8 mouse cellular contexts compared by ENCODE assay signal in the genomic region with DNA sequence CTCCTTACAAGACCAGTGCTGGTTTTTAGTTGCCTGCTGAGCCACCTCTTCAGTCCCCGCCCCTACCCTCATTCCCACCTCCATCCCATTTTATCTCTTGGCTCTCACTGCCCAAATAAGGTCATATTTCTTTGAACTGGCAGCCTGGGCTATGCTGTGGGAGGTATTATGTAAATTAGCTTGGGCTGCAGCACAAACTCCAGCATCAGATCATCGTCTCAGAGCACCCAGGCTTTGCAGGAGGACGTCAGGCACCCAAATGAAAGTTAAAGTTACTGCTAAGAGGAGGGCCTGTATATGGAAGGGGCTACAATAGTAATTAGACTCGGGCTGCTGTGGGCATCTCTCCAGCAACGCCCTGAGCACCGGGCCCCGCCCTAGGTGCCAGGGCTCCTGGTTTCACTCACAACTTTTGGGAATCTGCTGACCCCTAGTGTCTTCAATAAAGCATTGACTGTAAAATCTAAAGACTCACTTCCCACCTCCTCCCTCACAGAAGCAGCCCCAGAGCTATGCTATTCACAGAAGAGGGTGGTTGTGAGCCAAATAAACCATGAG.
DNase-seq lines count a peak whose midpoint lies in the region; ATAC-seq and TF ChIP-seq lines count a peak whose summit lies in the region.

No protein-coding gene starts in this region.

- intact Hi-C loops in heart, postnatal 10 days (cut with DNase I): loop anchor here (1.0 to 10.0 kb wide), 4 partner anchors 48 to 486 kb away; no protein-coding TSS in a partner anchor

- DNase-seq in G1E (ENCODE audit: low spot score): no peak
- peak; percentile 75 to 76 for DNase-seq in heart, postnatal 10 days
- peak; percentile 74 to 79 for DNase-seq in kidney, postnatal 36 days
- DNase-seq in neural tube, embryonic 11.5 days (ENCODE audit: low spot score): peak; percentile 75
- peak; percentile 16 for DNase-seq in thymus, postnatal 4 days

- peak overlapping the region; percentile 53 for H3K4me2 ChIP-seq in forebrain, embryonic 13.5 days
- peak overlapping the region; percentile 47 for H3K4me2 ChIP-seq in liver, embryonic 12.5 days
- H3K4me2 ChIP-seq in neural tube, embryonic 11.5 days (ENCODE audit: low read depth): peak overlapping the region; percentile 44

- no peak overlapping the region for H3K4me3 ChIP-seq in G1E (ENCODE audit: low read depth, low read length)
- peak overlapping the region; percentile 17; the same call in 1 of the 2 replicates for H3K4me3 ChIP-seq in forebrain, embryonic 13.5 days
- 0 out of 2 replicates have a peak overlapping the region, but pooled peaks have one; percentile 3 for H3K4me3 ChIP-seq in liver, embryonic 12.5 days
- peak overlapping the region; percentile 13; the same call in 1 of the 2 replicates for H3K4me3 ChIP-seq in neural tube, embryonic 11.5 days (ENCODE audit: low read depth, low read length)

- no peak overlapping the region for H3K27ac ChIP-seq in forebrain, embryonic 13.5 days
- H3K27ac ChIP-seq in liver, embryonic 12.5 days: no peak overlapping the region
- H3K27ac ChIP-seq in neural tube, embryonic 11.5 days (ENCODE audit: low read depth, low read length): no peak overlapping the region

- H3K27me3 ChIP-seq in G1E (ENCODE audit: insufficient read depth, low read length): no peaks in the 10 kb centered on the region
- no peaks in the 10 kb centered on the region; the same call in 1 of the 2 replicates for H3K27me3 ChIP-seq in forebrain, embryonic 13.5 days
- H3K27me3 ChIP-seq in liver, embryonic 12.5 days (replicated peaks): no peaks in the 10 kb centered on the region
- no peaks in the 10 kb centered on the region for H3K27me3 ChIP-seq in neural tube, embryonic 11.5 days (ENCODE audit: control insufficient read depth, insufficient read depth, low read length)

- 3% methylated on average over 7 of the region's 7 CpGs for WGBS in forebrain, embryonic 13.5 days
- 3% methylated on average over 7 of the region's 7 CpGs for WGBS in liver, embryonic 12.5 days (ENCODE audit: insufficient replicate concordance)
- WGBS in neural tube, embryonic 11.5 days: 3% methylated on average over 7 of the region's 7 CpGs

- no peak for TF ChIP-seq CTCF in G1E (IDR thresholded peaks at IDR 0.05; ENCODE audit: low read depth, low read length)

- no peak overlapping the region; the same call in 1 of the 2 replicates for H3K9ac ChIP-seq in forebrain, embryonic 13.5 days
- no peak overlapping the region for H3K9ac ChIP-seq in liver, embryonic 12.5 days
- H3K9ac ChIP-seq in neural tube, embryonic 11.5 days (ENCODE audit: low read length): no peak overlapping the region

- no peaks in the 10 kb centered on the region for H3K36me3 ChIP-seq in G1E (replicated peaks)
- H3K36me3 ChIP-seq in forebrain, embryonic 13.5 days (ENCODE audit: poor library complexity, severe bottlenecking): no peaks in the 10 kb centered on the region
- no peaks in the 10 kb centered on the region for H3K36me3 ChIP-seq in liver, embryonic 12.5 days
- no peaks in the 10 kb centered on the region for H3K36me3 ChIP-seq in neural tube, embryonic 11.5 days (ENCODE audit: control insufficient read depth, insufficient read depth, low read length)

- H3K4me1 ChIP-seq in G1E (ENCODE audit: insufficient read depth, low read depth, low read length): no peaks in the 10 kb centered on the region
- H3K4me1 ChIP-seq in forebrain, embryonic 13.5 days: peaks cover 27% of the 10 kb centered on the region
- peaks cover 23% of the 10 kb centered on the region for H3K4me1 ChIP-seq in liver, embryonic 12.5 days
- peaks cover 5% of the 10 kb centered on the region for H3K4me1 ChIP-seq in neural tube, embryonic 11.5 days (ENCODE audit: control insufficient read depth, insufficient read depth, low read length)

- peak; percentile 4; the same call in 1 of the 2 replicates for ATAC-seq in G1E (ENCODE audit: extremely low read depth, insufficient number of reproducible peaks, low FRiP score, poor library complexity, severe bottlenecking)
- peak; percentile 86 for ATAC-seq in cerebellum, adult (ENCODE audit: insufficient number of reproducible peaks, low FRiP score, low TSS enrichment)
- ATAC-seq in forebrain, embryonic 13.5 days: peak; percentile 83
- peak; percentile 83 for ATAC-seq in liver, embryonic 12.5 days
- peak; percentile 89 for ATAC-seq in neural tube, embryonic 11.5 days (ENCODE audit: insufficient read depth, low FRiP score, low TSS enrichment)

- H3K9me3 ChIP-seq in G1E (replicated peaks): peaks cover 56% of the 10 kb centered on the region
- H3K9me3 ChIP-seq in forebrain, embryonic 13.5 days (replicated peaks): no peaks in the 10 kb centered on the region
- no peaks in the 10 kb centered on the region for H3K9me3 ChIP-seq in liver, embryonic 12.5 days (replicated peaks)
- no peaks in the 10 kb centered on the region for H3K9me3 ChIP-seq in neural tube, embryonic 11.5 days (ENCODE audit: control insufficient read depth, low read length)

Comparison
In these comparisons a context has a peak if more than half of its experiments do, and no peak if none do; other contexts are left out.
1. ATAC-seq: peak in every context shown above with its lines; median percentile 89 in neural tube, embryonic 11.5 days; 86 in cerebellum, adult; 83 in forebrain, embryonic 13.5 days; 83 in liver, embryonic 12.5 days; 4 in G1E.